Comparison of ENCODE assay signal across 13 mouse cellular contexts in the genomic region with DNA sequence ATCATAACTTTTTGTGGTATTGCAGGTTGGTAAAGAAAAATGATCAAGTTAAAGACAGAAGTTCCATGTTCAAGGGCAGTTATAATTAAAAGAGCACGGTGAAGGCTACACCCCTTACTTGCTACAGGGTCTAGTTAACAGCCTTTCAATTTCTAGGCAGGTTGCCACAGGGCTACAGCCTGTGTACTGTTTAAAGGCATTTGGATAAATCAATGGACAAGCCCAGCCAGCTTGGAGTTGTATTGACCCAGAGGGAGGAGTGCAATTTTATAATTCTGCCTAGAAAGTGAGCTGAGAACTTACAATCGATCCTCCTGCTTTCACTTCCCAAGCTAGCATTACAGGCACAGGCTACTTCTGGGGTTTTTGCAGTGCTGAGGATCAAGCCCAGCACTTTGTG.
"Had no signal": no experiment of that assay in that cellular context is flagged by ENCODE, and none has a peak within 500 bp of the region (broad histone marks: within the 10 kb centered on the region; RNA-seq: fewer than 3 reads in every experiment).

No protein-coding gene starts in this region.

- H3K9ac ChIP-seq: limb, embryonic 15.5 days; liver, embryonic 14.5 days; midbrain, embryonic 15.5 days; neural tube, embryonic 13.5 days had no signal

- DNase-seq: kidney, adult 11 months; kidney, adult 9 months; kidney, postnatal 36 days; lung, adult 18-20 months; retina, postnatal 1 day; thymus, adult 18-20 months; thymus, postnatal 14 days had no signal

- H3K27me3 ChIP-seq: limb, embryonic 15.5 days; midbrain, embryonic 15.5 days; neural tube, embryonic 13.5 days had no signal

- H3K36me3 ChIP-seq: limb, embryonic 15.5 days; midbrain, embryonic 15.5 days; neural tube, embryonic 13.5 days had no signal

- ATAC-seq: midbrain, embryonic 15.5 days had no signal

- H3K9me3 ChIP-seq: limb, embryonic 15.5 days; midbrain, embryonic 15.5 days; neural tube, embryonic 13.5 days had no signal

- H3K27ac ChIP-seq: kidney, postnatal 0 days; left cerebral cortex, adult 2 months; limb, embryonic 15.5 days; liver, embryonic 14.5 days; midbrain, embryonic 15.5 days; neural tube, embryonic 13.5 days had no signal

- H3K4me3 ChIP-seq: left cerebral cortex, adult 2 months; limb, embryonic 15.5 days; midbrain, embryonic 15.5 days; neural tube, embryonic 13.5 days had no signal

- H3K4me2 ChIP-seq: limb, embryonic 15.5 days; midbrain, embryonic 15.5 days; neural tube, embryonic 13.5 days had no signal
